Mouse (Mus musculus) gastrocnemius, postnatal 36 days (tissue): ENCODE results near the gene Zfp853. TPM values are rescaled to one million over a fixed set of nuclear protein-coding genes. Genes with fewer than 3 reads are reported as not detected.

Experiments
- DNase-seq, 2 experiments: peaks; one replicate each; pipeline ENCODE4 v3.0.0; 2022
- intact Hi-C: fragments of 180-260 bp; cut with DNase I; formaldehyde crosslinking; loops from one replicate; pipeline ENCODE4 v1.15.1; 2025
- total RNA-seq, 2 experiments: library from RNA; stranded (reverse); gene quantifications; 2 replicates each; pipeline ENCODE4 v1.2.3; 2021

Gene Zfp853
- total RNA-seq, 2 experiments from 2014 or later = 0.08 to 0.12 TPM

GRCm38 (mm10) chr5:143254487-143255130, 38.8 kb downstream of the Zfp853 start:
- no peak for DNase-seq
- intact Hi-C loops = no loop called here

- no peak for DNase-seq
- intact Hi-C loops = no loop called here
Observed at GRCm38 (mm10) chr5:143253881-143254486, 39.4 kb downstream of the Zfp853 start.

GRCm38 (mm10) chr5:143253186-143253880, 40.1 kb downstream of the Zfp853 start:
- intact Hi-C loops = no loop called here
- DNase-seq = no peak

- no peak for DNase-seq
- intact Hi-C loops = no loop called here
Observed at GRCm38 (mm10) chr5:143252791-143253185, 40.6 kb downstream of the Zfp853 start.

- intact Hi-C loops = no loop called here
- DNase-seq = no peak
Observed at GRCm38 (mm10) chr5:143252039-143252438, 41.4 kb downstream of the Zfp853 start.

- intact Hi-C loops = no loop called here
- DNase-seq = no peak
Observed at GRCm38 (mm10) chr5:143244926-143245325, 48.5 kb downstream of the Zfp853 start.

Other genes starting within 250 kb of the Zfp853 start
- 10 to 100 TPM; 14.2 to 16.3 TPM for gene Rnf216, start 180.6 kb downstream of the Zfp853 start, total RNA-seq
- not detected for gene Olfr718-ps1, start 146.0 kb downstream of the Zfp853 start, total RNA-seq
- gene Rbak, start 112.8 kb downstream of the Zfp853 start, total RNA-seq = 1 to 10 TPM; 2.6 to 4.0 TPM
- not detected for gene Spdye4b, start 112.6 kb downstream of the Zfp853 start, total RNA-seq
- not detected for gene Spdye4a, start 66.7 kb downstream of the Zfp853 start, total RNA-seq
- 1 to 10 TPM; 5.8 to 7.6 TPM for gene Zfp12, start 58.5 kb downstream of the Zfp853 start, total RNA-seq
- 1 to 10 TPM; 2.2 to 3.2 TPM for gene Zfp316, start 23.6 kb downstream of the Zfp853 start, total RNA-seq
- gene E130309D02Rik, start 21.7 kb upstream of the Zfp853 start, total RNA-seq = 10 to 100 TPM in 1 of 2 experiments, 1 to 10 TPM in 1; 8.9 to 10.3 TPM
- gene Zdhhc4, start 35.6 kb upstream of the Zfp853 start, total RNA-seq = 10 to 100 TPM; 34.1 to 38.2 TPM
- not detected for gene Grid2ip, start 63.7 kb upstream of the Zfp853 start, total RNA-seq
- 10 to 100 TPM; 29.6 to 33.2 TPM for gene Kdelr2, start 110.2 kb upstream of the Zfp853 start, total RNA-seq
- 1 to 10 TPM; 6.9 to 7.3 TPM for gene Daglb, start 171.0 kb upstream of the Zfp853 start, total RNA-seq
- 100 to 1,000 TPM; 188 to 206 TPM for gene Rac1, start 234.4 kb upstream of the Zfp853 start, total RNA-seq